Mouse (Mus musculus): ENCODE results near the gene Fa2h. TPM values are rescaled to one million over a fixed set of nuclear protein-coding genes. Genes with fewer than 3 reads are reported as not detected.
A peak's percentile ranks its signal among the peaks of the same experiment; 100 is the strongest.
"Not testable (repeated sequence)": the region's sequence is repeated elsewhere in the genome, so short reads cannot be mapped to it uniquely, and the experiment has no call there.

Gene Fa2h
- total RNA-seq, 2 experiments from 2014 or later: 0.10 to 0.48 TPM

DNA sequence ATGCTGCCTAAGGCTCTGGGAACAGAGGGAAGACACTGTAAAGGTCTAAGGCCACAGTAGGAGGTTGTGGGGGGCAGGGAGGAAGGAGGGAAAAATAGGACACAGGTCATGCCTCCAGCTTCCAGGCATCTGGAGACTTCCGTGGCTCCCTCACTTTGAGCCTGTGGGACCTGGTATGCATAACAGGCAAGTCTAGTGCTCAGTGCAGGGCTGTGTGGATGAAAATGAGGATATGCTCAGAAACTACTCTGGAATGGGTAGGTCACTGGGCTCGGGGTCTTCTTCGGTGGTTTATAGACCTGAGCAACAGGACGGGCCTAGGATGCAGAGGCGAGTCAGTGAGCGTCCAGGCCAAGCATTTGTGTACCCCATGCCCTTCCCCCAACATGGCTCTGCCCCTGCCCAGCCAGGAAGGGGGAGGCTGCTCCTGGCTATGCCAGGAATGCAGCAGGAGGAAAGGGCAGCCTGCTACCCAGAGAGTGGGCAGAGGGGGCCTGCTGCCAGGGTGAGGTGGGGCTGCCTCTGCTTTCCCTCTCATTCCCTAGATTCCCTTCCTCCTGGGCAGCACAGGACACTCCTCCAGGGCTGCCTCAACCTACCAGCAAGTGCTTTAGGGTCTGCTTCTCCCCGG, 32.9 kb downstream of the Fa2h start:
- DNase-seq: no peak
- intact Hi-C loops (cut with DNase I): no loop called here

DNA sequence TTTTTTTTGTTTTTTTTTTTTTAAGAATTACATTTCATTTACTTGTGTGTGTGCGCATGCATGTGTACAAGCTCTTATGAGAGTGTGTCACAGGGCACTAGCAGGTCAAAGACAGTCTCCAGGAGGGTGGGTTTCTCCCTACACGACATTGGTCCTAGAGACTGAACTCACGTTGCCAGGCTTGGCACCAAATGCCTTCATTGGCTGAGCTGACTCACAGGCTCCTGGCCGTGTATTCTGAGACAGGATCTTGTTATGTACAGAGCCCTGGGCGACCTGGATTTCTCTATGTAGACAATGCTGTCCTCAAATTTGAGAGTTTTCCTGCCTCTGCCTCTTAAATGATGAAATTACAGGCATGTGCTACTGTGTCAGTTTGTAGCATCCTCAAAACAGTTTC, 33.7 kb downstream of the Fa2h start:
- intact Hi-C loops (cut with DNase I): no loop called here
- DNase-seq: no peak

DNA sequence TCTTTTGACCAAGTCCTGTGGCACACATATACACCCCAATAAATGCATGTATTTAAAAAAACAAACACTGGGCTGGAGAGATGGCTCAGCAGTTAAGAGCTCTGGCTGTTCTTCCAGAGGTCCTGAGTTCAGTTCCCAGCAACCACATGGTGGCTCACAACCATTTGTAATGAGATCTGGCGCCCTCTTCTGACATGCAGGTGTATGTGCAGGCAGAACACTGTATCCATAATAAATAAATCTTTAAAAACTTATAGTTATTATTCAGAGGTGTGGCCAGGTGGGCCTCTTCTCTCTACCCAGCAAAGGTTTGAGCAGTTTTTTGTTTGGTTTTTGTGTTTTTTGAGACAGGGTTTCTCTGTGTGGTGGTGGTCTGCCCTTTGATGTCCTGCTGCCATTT, 34.7 kb downstream of the Fa2h start:
- intact Hi-C loops (cut with DNase I): no loop called here
- DNase-seq: no peak

DNA sequence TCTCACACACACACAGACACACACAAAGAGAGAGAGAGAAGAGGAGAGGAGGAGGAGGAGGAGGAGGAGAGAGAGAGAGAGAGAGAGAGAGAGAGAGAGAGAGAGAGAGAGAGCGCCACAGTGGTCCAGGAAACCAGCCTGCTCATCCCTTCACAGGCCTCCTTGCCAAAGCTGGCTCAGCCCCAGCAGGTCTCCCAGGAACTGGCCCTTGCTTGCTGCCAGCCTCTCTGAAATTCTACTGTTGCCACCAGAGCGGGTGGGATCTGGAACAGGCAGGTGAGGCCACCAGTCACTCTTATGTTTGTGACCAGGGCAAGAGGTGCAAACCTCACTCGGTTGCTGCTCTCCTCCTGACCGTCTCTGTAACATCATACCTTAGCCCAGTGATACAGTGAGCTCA, 36.2 kb downstream of the Fa2h start:
- intact Hi-C loops (cut with DNase I): no loop called here
- no peak for DNase-seq

DNA sequence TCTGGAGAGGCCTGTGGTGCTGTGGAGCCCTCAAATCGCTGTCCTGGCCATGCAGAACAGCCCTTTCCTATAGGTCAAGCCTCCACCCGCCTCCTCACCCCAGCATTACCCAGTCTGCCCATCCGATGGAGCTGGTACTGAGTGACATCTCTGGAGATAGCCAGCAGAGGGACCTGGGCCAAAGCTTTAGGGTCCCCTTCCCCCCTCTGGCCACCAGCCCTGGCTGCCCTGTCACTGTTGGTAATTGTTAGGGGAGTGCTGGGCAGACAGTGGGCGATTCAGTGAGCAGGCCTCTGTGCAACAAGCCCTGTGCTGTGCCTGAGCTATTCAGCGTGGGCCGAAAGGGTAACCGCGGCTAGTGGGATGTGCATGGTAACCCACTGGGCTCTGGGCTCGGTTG, 40.1 kb downstream of the Fa2h start:
- intact Hi-C loops (cut with DNase I): no loop called here
- DNase-seq: no peak

DNA sequence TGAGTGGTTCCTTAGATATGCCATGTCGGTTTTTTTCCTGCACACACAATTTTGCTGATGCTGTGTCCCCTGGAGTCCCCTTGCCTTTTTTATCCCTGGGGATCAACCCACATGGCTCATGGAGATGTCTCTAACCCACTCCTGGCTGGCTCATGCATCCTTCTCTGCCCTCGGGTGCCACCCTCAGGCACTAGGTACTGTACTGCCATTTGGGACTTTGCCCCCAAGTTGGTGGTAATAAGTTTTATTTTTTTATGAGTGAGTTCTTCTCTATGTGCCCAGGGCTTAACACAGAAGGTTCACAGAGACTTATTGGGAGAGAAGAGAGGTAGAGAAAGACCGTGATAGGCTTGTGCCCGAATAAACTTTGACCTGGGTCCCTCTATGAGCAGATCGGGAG, 41.3 kb downstream of the Fa2h start:
- no peak for DNase-seq
- intact Hi-C loops (cut with DNase I): no loop called here

DNA sequence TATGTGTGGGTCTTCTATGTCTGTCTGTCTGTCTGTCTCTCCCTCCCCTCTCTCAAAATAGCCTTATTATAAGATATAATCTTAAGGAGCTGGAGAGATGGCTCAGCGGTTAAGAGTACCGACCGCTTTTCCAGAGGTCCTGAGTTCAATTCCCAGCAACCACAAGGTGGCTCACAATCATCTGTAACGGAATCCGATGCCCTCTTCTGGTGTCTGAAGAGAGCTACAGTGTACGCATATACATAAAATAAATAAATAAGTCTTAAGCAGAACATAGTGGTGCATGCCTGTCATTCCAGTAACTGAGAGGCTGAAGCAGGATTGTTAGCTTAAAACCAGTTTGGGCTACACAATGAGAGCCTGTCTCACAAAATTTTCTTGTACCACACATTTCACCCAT, 43.0 kb downstream of the Fa2h start:
- intact Hi-C loops (cut with DNase I): no loop called here
- no peak for DNase-seq

DNA sequence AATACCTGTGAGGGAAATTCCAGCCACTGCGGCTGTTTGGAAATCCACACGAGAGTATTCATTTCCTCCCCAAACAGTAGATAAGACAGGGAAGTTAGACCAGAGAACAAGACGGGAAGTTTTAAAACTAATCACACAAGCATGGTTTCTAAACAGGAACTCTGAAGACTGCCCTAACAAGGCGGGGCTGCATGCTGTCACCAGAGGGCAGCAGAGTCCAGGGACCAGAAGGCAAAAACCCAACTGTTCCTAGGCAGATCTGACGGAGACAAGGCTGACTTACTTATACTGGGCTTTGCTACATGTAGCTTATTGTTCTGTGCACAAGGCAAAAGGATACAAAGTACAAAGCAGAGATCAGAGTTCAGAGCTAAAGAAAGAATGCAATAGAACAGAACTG, 50.4 kb downstream of the Fa2h start:
- peak; percentile 85 to 91 for DNase-seq
- intact Hi-C loops (cut with DNase I): loop anchor here (1.0 to 10.0 kb wide), 4 partner anchors 96 to 482 kb away; partner anchors contain the start of gene Znrf1

DNA sequence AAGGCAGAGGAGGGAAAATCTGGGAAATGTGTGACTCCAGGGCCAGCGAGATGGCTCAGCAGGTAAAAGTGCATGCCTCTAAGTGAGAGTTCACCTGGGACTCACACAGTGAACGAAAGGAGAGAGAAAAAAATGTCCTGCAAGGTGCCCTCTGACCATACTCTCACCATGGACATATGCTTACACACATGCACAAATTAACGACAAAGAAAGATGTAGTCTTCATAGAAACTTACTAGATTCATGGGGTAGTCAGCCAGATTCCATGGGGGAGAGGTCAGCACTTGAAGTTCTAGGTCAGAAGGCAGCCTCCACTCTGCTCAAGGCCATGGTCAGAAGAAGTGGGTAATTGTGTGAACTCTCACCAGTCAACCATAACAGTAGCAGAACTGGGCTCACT, 53.4 kb downstream of the Fa2h start:
- intact Hi-C loops (cut with DNase I): loop anchor here (10.0 kb wide), 2 partner anchors 195 to 485 kb away; partner anchors contain the start of gene Znrf1
- no peak for DNase-seq

DNA sequence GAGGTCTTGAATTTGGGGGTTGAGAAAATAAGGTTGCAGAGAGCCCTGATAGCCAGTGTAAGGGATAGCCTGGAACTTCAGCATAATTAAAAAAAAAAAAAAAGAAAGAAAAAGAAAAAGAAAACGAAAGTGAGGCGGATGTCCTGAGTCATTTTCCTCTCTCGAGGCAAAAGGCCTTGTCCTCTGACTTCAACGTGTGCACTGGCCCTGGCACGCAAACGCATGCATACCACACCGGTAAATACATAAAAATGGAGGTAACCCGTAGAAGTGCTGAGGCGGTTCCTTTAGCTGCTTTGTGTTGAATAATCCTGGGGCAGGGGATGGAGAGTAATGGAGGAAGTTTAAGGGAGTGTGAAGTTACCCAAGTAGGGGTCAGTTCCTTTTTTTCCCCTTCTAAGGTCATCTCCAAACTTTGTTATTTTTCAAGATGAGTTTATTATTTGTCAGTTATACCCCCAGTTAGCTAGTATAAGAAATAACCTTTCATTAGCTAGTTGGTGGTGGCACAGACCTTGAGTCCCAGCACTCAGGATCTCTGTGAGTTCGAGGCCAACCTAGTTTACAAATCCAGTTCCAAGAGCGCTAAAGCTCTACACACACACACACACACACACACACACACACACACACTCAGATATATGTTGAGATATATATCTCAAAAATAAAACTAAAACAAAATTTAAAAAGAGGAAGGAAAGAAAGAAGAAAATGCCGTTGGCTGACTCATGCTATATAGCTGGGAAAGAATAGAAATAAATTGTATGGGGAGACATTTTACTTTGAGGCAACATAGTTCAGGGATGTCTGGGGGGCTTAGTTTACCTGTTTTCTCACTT, 55.0 kb downstream of the Fa2h start:
- no peak for DNase-seq
- intact Hi-C loops (cut with DNase I): loop anchor here (5.0 kb wide), 1 partner anchor 36 kb away; the partner anchor contains the start of gene Rfwd3

DNA sequence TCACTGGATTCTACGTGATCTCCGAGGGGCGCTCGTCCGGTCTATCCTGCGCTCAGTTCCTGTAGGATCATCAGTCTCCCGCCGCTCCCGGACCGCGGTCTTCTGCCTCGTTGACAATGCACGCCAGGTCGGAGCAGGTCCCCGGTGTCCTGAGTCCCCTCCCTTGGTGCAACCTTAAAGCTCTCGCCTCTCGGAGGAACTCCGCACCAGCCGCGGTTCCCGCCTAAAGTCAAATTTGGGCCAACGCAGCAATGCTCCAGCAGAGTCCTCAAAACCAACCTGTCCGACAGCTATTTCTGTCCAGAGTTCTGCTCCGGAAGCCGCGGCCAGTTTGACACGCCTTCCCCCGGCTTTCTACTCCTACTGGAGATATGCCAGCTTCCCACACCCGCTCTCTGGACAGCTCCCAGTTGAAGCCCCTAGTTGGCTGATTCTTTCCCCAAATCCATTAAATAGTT, 55.7 kb downstream of the Fa2h start, which contains the start of gene Mlkl:
Mlkl (minus strand) TSS at position 288 of the 458 bp plus-strand sequence.
- DNase-seq: peak; percentile 46 to 63
- intact Hi-C loops (cut with DNase I): loop anchor here (5.0 kb wide), 1 partner anchor 36 kb away; the partner anchor contains the start of gene Rfwd3

DNA sequence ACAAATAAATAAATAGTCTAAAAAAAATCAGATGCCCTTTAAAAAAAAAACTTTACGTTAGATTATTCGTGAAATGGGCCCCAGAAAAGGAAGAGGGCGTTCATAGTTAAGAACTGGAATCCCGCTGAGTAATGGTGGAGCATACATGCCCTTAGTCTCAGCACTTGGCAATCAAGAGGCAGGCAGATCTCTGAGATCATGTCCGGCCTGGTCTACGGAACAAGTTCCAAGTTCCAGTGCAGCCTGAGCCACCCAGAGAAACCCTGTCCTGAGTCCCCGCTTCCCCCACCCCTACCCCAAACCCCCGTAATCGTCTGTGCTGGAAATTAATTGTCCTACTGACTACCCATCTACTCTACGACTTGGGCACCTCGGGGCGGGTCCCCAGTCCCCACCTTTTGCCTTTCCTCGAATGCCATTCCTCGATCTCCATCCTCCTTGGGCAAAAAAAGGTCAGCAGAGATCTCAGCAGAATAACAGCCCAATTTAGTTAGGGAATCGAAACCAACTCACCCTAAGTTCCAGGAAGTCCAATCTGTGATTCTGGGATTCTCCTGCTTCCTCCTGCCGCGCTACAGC, 56.2 kb downstream of the Fa2h start:
- intact Hi-C loops (cut with DNase I): loop anchor here (5.0 kb wide), 1 partner anchor 35 kb away; the partner anchor contains the start of gene Rfwd3
- DNase-seq: peak in 1 of 2 experiments; percentile 6

DNA sequence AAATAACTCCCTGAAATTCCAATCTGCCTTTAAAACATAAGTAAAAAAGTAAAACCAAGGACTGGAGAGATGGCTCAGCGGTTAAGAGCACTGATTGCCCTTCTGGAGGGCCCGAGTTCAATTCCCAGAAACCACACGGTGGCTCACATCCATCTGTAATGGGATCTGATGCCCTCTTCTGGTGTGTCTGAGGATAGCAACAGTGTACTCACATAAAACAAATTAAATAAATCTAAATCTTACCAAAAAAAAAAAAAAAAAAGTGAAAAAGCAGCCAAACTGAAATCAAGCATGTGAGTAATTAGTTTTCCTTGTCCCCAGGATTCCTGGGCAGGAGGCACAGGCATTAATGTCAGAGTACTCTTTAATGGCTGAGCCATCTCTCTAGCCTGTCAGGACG, 56.9 kb downstream of the Fa2h start:
- DNase-seq: no peak
- intact Hi-C loops (cut with DNase I): loop anchor here (5.0 kb wide), 1 partner anchor 34 kb away; the partner anchor contains the start of gene Rfwd3

DNA sequence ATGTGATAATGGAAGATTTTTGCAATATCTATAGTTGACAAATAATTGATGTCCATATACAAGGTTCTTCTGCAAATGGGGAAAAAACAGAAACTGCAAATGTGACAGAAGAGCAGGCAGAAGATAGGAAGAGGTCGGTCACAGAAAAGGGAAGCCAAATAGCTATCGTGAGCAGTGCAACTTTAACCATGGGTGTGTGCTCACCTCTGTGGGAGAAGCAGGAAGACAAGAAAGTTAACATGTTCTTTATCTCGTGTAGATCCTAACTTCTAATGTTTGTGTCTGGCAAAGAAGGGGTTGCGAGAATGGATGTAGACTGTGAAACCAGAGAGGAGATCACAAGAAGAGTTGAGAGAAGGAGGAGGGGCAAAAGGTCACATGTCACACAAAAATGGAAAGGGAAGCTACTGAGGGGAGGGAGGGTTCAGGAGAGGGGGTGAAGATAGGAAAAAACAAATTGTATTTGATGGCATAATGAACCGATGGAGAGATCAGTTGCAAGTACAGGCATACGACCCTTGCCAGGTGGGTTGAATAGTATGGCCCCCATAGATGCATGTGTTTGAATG, 68.3 kb downstream of the Fa2h start:
- intact Hi-C loops (cut with DNase I): no loop called here
- DNase-seq: no peak

DNA sequence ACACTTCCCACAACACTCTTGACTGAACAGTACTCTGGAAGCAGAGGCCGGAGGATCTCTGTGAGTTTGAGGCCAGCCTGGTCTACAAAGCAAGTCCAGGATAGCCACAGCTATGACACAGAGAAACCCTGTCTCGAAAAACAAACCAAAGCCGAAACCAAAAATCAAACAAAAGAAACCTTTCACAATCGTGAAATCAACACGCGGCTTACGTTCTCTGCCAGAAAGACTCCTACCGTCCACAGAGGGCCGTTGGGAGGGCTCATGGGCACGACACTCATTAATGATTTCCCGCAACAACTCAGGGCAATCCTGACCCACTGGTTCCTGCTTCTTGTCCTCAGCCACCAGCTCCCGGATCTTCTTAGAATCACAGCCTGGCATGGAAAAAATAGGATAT, 78.9 kb downstream of the Fa2h start:
- intact Hi-C loops (cut with DNase I): no loop called here
- no peak for DNase-seq

DNA sequence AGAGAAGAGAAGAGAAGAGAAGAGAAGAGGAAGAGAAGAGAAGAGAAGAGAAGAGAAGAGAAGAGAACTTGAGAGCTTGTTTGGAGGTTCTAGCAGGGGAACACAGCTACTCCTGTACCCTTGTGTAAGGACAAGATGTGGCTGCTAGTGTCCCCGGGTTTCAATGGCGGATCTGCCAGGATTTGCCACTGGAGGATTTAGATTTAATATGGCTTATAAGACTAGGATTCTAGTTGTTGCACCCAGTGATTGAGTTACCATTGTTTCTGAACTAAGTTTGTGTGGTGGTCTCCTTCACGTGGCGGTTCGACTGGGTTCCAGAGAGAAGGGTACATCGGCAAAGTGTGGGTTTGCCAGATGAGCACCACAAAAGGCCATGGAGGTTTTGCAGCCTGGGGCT, 79.7 kb downstream of the Fa2h start:
- DNase-seq; intact Hi-C loops (cut with DNase I): not testable (repeated sequence)

DNA sequence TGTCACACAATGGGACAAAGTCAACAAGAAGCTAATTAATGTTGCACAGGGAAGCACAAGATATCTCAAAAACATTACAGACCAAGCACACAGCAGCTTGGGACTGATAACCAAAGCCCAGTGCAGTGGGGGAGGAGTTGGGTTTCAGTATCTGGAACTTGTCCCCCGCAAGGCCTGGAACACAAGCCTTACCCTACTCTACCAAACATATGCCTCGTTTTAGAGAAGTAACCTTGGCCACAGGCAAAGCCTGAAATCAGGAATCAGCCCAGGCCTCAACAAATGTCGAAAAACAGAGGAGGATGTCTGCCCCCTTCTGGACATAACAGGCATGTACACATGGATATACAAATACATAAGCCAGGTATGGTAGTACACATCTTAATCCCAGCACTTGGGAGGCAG, 80.9 kb downstream of the Fa2h start:
- intact Hi-C loops (cut with DNase I): no loop called here
- DNase-seq: no peak

DNA sequence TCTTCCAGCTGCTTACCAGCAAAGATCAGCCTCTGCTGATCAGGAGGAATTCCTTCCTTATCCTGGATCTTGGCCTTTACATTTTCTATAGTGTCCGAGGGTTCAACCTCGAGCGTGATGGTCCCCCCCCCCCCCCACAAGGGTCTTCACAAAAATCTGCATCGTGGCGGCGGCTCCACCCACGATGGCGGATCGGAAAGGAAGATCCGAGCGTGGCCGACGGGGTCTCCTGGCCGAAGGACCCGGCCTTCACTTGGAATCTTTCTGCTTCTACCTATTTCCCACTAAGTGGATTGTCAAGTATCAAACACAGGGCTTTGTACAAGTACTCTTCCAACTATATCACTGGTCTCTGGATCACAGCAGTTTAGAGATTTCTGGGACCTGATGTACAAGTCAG, 83.6 kb downstream of the Fa2h start:
- intact Hi-C loops (cut with DNase I); DNase-seq: not testable (repeated sequence)

DNA sequence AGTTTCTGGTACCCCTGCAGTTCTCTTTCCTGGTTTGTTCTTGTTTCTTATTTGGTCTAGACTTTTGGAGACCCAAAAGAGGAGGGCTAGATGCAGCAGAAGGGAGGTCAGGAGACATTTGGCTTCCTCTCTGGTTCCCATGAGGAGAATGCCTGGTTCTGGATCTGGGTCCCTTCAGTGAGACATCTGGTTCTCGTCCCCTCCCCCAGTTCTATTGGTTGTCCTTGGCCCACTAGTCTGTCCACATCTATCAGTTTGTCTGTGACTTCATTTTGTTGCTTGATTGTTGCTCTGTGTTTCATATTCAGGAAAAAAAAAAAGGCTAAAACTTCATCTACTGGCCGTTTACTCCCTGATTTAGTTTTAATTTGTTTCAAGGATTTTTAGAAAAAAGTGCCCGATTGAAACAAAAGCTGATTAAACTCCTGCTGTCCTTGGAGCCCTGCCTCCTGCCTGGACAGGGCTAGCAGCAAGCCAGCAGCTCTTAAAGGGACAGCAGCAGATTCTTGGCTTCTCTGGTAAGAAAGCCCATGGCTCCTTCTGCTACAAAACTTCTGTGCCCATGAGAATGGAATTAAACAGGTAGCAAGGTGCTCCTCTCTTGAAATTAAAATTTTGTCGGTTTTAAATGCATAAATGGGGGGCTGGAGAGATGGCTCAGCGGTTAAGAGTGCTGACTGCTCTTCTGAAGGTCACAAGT, 88.4 kb downstream of the Fa2h start:
- intact Hi-C loops (cut with DNase I): no loop called here
- peak; percentile 19 to 35 for DNase-seq

DNA sequence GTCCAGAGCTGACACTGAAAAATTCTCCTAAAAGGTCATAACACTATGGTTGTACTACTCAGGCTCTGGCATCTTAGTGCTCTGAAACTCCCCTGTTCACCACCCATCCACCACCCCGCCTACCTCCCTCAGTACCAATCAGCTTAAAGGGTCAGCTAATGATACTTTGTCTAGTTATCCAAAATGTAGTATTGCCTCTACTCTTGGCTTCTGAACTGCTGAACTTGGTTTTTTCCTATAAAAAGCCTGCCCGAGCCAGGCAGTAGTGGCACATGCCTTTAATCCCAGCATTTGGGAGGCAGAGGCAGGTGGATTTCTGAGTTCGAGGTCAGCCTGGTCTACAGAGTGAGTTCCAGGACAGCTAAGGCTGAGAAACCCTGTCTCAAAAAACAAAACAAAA, 89.3 kb downstream of the Fa2h start:
- intact Hi-C loops (cut with DNase I): loop anchor here (5.0 kb wide), 1 partner anchor 33 kb away; the partner anchor contains the start of gene Mlkl
- no peak for DNase-seq
